Mouse (Mus musculus) heart, embryonic 14.5 days (tissue): Measurements from ENCODE around the gene Ak6. TPM values are rescaled to one million over a fixed set of nuclear protein-coding genes. Genes with fewer than 3 reads are reported as not detected.

Source experiments
- ATAC-seq: fragments of 200-750 bp; cut with Nextera tagmentation; 2 replicates; pipeline ENCODE4 v1.8.0; 2017; ENCODE audit warnings: low read depth, moderate TSS enrichment; ENCODE audit not compliant: insufficient number of reproducible peaks, insufficient read depth, low FRiP score
- H3K27ac ChIP-seq, 2 experiments: fragments of 200-500 bp in 1 of 2; fragments of 300-500 bp in 1 of 2; sonication (generic) in 1 of 2; replicated peaks in 1 of 2; 2 replicates each; pipeline ENCODE4 v1.5.1; 2012 to 2014; ENCODE audit warnings: low read depth in 2 of 2, low read length in 2 of 2, control low read depth in 1 of 2, mild to moderate bottlenecking in 1 of 2, mixed read lengths in 1 of 2; ENCODE audit not compliant: control insufficient read depth in 1 of 2, insufficient read depth in 1 of 2
- H3K27me3 ChIP-seq: fragments of 300-500 bp; sonication (generic); 2 replicates; pipeline ENCODE4 v1.6.1; 2014; ENCODE audit warnings: mild to moderate bottlenecking, low read length, control low read depth; ENCODE audit not compliant: control insufficient read depth, insufficient read depth
- H3K36me3 ChIP-seq: fragments of 300-500 bp; sonication (generic); 2 replicates; pipeline ENCODE4 v1.6.1; 2014; ENCODE audit warnings: mild to moderate bottlenecking, control low read depth, low read length, mixed read lengths; ENCODE audit not compliant: control insufficient read depth, insufficient read depth
- H3K4me1 ChIP-seq, 2 experiments: fragments of 200-500 bp in 1 of 2; fragments of 300-500 bp in 1 of 2; sonication (generic) in 1 of 2; 2 replicates each; pipeline ENCODE4 v1.6.1; 2012 to 2014; ENCODE audit warnings: low read length in 2 of 2, control low read depth in 1 of 2, mixed read lengths in 1 of 2; ENCODE audit not compliant: control insufficient read depth in 2 of 2, insufficient read depth in 2 of 2
- H3K4me2 ChIP-seq: fragments of 300-500 bp; sonication (generic); 2 replicates; pipeline ENCODE4 v1.6.1; 2014; ENCODE audit warnings: mild to moderate bottlenecking, low read length
- H3K4me3 ChIP-seq, 2 experiments: fragments of 200-500 bp in 1 of 2; fragments of 300-500 bp in 1 of 2; sonication (generic) in 1 of 2; 2 replicates each; pipeline ENCODE4 v1.5.1; 2012 to 2014; ENCODE audit warnings: low read length in 2 of 2, mild to moderate bottlenecking in 2 of 2, control low read depth in 1 of 2, low read depth in 1 of 2, moderate library complexity in 1 of 2; ENCODE audit not compliant: control insufficient read depth in 1 of 2, insufficient read depth in 1 of 2
- H3K9ac ChIP-seq: fragments of 300-500 bp; sonication (generic); 2 replicates; pipeline ENCODE4 v1.6.1; 2014; ENCODE audit warnings: mild to moderate bottlenecking, low read length
- H3K9me3 ChIP-seq: fragments of 300-500 bp; sonication (generic); 2 replicates; pipeline ENCODE4 v1.6.1; 2016; ENCODE audit warnings: low read length, control low read depth; ENCODE audit not compliant: control insufficient read depth
- WGBS: fragments of 180-500 bp; shearing (Covaris S2); extraction: QIAGEN DNeasy Blood & Tissue Kit; methylation state at CpG from one replicate; pipeline ENCODE4 v1.1.7; 2014; 5-methylcytosine and 5-hydroxymethylcytosine counted together
- polyA plus RNA-seq: library from polyadenylated mRNA; unstranded; fragments of >200 nt; fragmentation: Nextera tagmentation; extraction: Ambion mirVana; gene quantifications from 2 replicates; pipeline ENCODE4 v1.2.1, GENCODE M21; 2014

The Ak6 gene
- polyA plus RNA-seq, 1 experiment from 2014 or later = 262 TPM

DNA sequence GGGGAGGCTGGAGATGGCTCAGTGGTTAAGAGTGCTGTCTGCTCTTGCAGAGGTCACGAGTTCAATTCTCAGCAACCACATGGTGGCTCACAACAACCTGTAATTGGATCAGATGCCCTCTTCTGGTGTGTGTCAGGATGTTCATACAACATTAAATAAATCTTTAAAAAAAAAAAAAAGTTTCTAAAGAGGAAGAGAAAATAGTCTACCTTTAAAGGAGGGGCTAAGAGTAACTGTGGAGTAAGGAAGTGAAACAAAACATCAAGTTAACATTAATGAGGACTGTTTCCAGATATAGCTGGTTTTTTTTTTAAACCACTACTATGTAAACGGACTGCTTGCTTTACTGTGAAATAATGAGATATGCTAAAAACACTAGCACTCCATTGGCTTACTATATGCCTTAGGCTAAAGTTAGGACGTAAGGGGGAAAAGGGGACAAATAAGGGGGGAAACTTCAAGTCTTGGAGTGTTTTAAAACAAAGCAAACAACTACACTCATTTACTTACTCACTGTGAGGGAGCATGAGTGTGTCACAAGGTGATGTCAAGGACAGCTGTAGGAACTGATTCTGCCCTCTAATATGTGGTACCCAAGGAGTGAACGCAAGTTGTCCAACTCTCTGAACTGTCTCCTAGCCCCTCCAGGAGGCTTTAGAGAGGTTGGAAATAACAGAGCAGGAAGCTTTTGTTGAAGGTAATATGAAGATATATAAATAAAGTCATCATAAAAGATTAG, 8.1 kb upstream of the Ak6 start:
- 89% methylated on average over 4 of the region's 4 CpGs for WGBS
- Histone ChIP-seq H3K4me2 (no peak overlapping the region), H3K4me1 (no peaks in the 10 kb centered on the region; a peak in 1 of 4 replicates), H3K36me3 (peaks cover 98% of the 10 kb centered on the region), H3K9ac (no peak overlapping the region), H3K9me3 (no peaks in the 10 kb centered on the region), H3K4me3 (no peak overlapping the region), H3K27me3 (no peaks in the 10 kb centered on the region), H3K27ac (no peak overlapping the region)
- no peak for ATAC-seq

DNA sequence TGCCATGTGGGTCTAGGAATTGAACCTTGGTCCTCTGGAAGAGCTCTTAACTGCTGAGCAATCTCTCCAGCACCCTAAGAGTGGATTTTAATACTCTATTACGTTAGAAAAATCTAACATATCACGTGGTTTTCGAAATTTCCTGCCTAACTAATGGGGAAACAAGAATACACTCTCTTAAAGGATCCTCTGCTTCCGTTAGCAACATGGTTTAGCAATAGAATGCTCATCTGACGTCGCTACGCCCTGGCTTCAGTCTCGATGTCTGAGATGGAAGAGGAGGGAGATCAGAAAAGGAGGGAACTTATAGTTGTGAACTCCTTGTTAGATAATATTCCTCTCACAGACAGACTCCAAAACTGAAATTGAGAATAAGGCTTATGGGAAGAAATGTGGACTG, 2.6 kb upstream of the Ak6 start:
- WGBS = 94% methylated on average over 8 of the region's 8 CpGs
- ATAC-seq = no peak
- Histone ChIP-seq H3K27me3 (no peaks in the 10 kb centered on the region), H3K27ac (no peak overlapping the region), H3K4me3 (no peak overlapping the region), H3K9me3 (no peaks in the 10 kb centered on the region), H3K4me2 (no peak overlapping the region), H3K9ac (no peak overlapping the region), H3K36me3 (peaks cover 52% of the 10 kb centered on the region), H3K4me1 (peaks cover 0 to 9% of the 10 kb centered on the region in 2 experiments)

DNA sequence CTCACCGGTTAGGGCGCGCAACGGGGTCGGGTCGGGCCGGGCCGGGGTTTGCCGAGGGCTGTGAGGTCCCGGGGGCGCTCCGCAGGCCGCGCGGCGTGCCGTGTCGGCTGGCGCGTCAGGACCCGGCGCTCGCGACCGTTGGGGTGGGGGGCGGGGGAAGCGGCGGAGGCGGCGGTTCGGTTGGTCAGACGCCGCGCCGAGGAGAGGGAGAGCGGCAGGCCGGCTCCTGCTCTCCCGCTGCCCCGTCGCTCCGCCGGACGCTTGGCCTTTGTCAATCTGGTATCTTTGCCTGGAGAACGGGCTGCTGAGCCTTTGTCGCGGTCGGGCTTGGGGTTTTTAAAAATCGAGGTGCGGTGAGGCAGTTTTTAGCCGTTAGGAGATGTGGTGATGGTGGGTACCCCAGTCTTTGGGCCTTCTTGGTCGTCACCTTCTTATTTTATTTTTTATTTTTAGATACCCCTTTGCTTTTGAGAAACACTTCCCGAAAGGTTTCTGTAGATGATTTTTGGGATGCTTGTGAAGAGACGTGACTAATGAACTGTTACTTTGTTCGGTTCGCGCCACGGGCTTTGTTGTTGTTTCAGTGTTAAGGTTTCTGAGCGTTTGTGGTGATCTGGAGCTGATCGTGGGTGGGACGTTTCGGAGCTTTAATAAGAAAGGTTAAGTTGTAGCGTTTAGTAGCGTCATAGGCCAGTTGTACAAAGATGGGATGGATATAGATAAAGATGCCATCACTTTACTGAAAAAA, 834 bp downstream of the Ak6 start, which contains the start of gene Taf9:
Gene Taf9 (plus strand): TSS at position 141 of the 748 bp plus-strand sequence.
- peak within 1 kb of the TSS; percentile 57 to 73 for H3K4me3 ChIP-seq
- H3K36me3 ChIP-seq = peaks cover 34% of the 10 kb centered on the region
- H3K9ac ChIP-seq = peak within 1 kb of the TSS; percentile 89
- H3K27ac ChIP-seq = peak within 1 kb of the TSS; percentile 95 to 96
- no peaks in the 10 kb centered on the region for H3K9me3 ChIP-seq
- no peaks in the 10 kb centered on the region for H3K27me3 ChIP-seq
- peak within 1 kb of the TSS; percentile 85 for H3K4me2 ChIP-seq
- ATAC-seq = no peak; the same call in 1 of the 2 replicates
- WGBS = under 1% methylated on average over 50 of the region's 63 CpGs
- peaks cover 0 to 9% of the 10 kb centered on the region in 2 experiments; a peak in 3 of 4 replicates for H3K4me1 ChIP-seq

DNA sequence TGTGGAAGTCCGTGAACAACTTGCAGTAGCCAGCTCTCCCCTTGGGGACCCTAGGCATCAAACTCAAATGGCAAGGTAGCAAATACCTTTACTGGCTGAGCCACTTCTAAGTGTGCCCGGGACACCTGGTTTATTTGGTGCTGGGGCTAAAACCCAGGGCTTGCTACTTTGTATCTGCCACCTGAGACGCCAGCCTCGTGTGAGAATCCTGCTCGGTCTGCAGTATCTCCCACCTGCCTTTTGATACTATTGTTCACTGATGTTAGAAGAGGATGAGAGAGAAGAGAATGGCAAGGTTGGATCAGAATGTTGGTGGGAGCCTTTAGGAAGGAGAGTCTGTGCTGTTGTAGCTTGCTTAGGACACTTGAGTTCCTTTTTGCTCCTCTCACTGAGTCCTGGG, 7.3 kb downstream of the Ak6 start:
- no peaks in the 10 kb centered on the region for H3K4me1 ChIP-seq
- no peak overlapping the region for H3K4me2 ChIP-seq
- H3K27me3 ChIP-seq = no peaks in the 10 kb centered on the region
- no peak for ATAC-seq
- H3K36me3 ChIP-seq = peaks cover 22% of the 10 kb centered on the region
- no peak overlapping the region for H3K27ac ChIP-seq
- no peak overlapping the region for H3K9ac ChIP-seq
- WGBS = 84% methylated on average over 5 of the region's 5 CpGs
- H3K9me3 ChIP-seq = no peaks in the 10 kb centered on the region
- no peak overlapping the region for H3K4me3 ChIP-seq

DNA sequence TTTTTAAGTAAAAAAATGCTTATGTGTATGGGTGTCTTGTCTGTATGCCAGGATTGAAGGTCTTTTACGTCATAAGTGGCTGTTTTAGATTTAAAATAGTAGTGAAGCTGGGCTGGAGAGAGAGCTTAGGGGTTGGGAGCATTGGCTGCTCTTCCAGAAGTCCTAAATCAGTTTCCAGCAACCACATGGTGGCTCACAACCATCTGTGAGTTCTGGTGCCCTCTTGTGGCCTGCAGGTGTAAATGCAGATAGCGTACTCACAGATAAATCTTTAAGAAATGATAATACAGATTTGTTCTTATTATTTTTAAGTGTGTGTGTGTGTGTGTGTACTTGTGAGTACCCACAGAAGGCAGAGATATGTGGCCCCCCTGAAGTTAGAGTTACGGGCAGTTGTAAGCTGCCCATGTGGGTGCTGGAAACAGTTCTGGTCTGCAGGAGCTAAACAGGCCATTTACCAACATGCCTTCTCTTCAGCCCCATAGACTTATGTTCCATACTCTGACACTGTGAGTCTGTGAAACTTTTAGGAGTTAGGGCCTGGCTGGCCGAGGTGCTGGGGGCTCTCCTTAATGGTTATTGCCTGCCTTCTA, 9.2 kb downstream of the Ak6 start:
- no peaks in the 10 kb centered on the region for H3K4me1 ChIP-seq
- ATAC-seq = no peak
- H3K4me2 ChIP-seq = no peak overlapping the region
- no peak overlapping the region for H3K27ac ChIP-seq
- H3K9me3 ChIP-seq = no peaks in the 10 kb centered on the region
- H3K27me3 ChIP-seq = no peaks in the 10 kb centered on the region
- H3K9ac ChIP-seq = no peak overlapping the region
- 51% methylated on average over 4 of the region's 4 CpGs for WGBS
- H3K36me3 ChIP-seq = peaks cover 27% of the 10 kb centered on the region
- no peak overlapping the region for H3K4me3 ChIP-seq

DNA sequence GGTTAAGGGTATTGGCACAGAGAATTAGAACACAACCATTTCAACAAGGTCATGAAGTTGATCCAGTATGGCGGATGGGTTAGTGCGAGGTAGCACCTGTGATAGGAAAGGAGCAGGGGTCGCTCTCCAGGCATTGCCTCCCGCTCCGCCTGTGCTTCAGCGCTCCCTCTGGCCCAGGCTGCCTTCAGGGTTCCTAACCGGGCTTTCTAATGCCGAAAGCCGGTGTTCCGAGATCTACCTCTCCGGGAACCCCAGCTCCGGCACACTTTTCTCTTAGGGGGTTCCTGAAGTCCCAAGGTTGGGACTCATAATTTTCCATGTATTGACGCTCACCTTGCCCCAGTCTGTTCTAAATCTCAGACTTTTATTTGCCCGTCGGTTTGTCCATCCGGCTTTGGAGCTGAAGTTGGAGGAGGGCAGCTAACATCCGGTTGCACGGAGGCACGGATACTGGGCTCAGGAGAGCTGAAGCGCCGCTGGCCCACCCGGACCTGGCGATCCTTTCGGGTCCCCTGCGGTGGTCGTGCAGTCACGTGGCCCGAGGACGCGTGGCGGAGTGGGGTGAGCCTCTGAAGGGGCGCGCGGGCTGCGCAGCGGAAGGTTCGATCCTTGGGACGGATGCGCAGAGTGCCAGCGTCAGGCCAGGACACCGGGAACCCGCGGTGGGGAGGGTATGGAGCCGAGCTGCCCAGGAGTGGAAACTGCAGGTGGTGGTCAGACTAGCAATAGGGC, 18.7 kb downstream of the Ak6 start, which contains the start of gene Ccdc125:
Gene Ccdc125 (plus strand): TSS at position 427 of the 732 bp plus-strand sequence.
- Histone ChIP-seq H3K4me3 (peak within 1 kb of the TSS; percentile 68 to 89), H3K4me1 (peaks cover 0 to 4% of the 10 kb centered on the region in 2 experiments; a peak in 1 of 4 replicates), H3K9ac (peak within 1 kb of the TSS; percentile 82), H3K27ac (peak within 1 kb of the TSS; percentile 49 to 58; a peak in 3 of 4 replicates), H3K4me2 (peak within 1 kb of the TSS; percentile 74), H3K9me3 (no peaks in the 10 kb centered on the region), H3K27me3 (no peaks in the 10 kb centered on the region), H3K36me3 (peaks cover 19% of the 10 kb centered on the region)
- under 1% methylated on average over 44 of the region's 44 CpGs for WGBS
- peak; percentile 57 for ATAC-seq
